Mouse (Mus musculus) neural tube, embryonic 11.5 days (tissue): ENCODE measurements around the gene Stum. TPM values are rescaled to one million over a fixed set of nuclear protein-coding genes. Genes with fewer than 3 reads are reported as not detected.

ENCODE experiments used
- ATAC-seq: fragments of 200-750 bp; cut with Nextera tagmentation; 2 replicates; pipeline ENCODE4 v1.8.0; 2017; ENCODE audit warnings: moderate number of reproducible peaks, mild to moderate bottlenecking, moderate TSS enrichment, moderate library complexity; ENCODE audit not compliant: insufficient read depth, low FRiP score, low TSS enrichment
- DNase-seq: peaks from one replicate; pipeline ENCODE4 v3.0.0-alpha.2; 2015; ENCODE audit warnings: low spot score
- H3K27ac ChIP-seq: fragments of 300-500 bp; sonication (generic); 2 replicates; pipeline ENCODE4 v1.5.1; 2014; ENCODE audit warnings: low read depth, mild to moderate bottlenecking, low read length
- H3K27me3 ChIP-seq: fragments of 300-500 bp; sonication (generic); 2 replicates; pipeline ENCODE4 v1.6.1; 2014; ENCODE audit warnings: mild to moderate bottlenecking, low read length, mixed read lengths; ENCODE audit not compliant: control insufficient read depth, insufficient read depth
- H3K36me3 ChIP-seq: fragments of 300-500 bp; sonication (generic); 2 replicates; pipeline ENCODE4 v1.6.1; 2014; ENCODE audit warnings: mild to moderate bottlenecking, low read length, moderate library complexity, mixed read lengths; ENCODE audit not compliant: control insufficient read depth, insufficient read depth
- H3K4me1 ChIP-seq: fragments of 300-500 bp; sonication (generic); 2 replicates; pipeline ENCODE4 v1.6.1; 2014; ENCODE audit warnings: low read length, mixed read lengths; ENCODE audit not compliant: control insufficient read depth, insufficient read depth
- H3K4me2 ChIP-seq: fragments of 300-500 bp; sonication (generic); 2 replicates; pipeline ENCODE4 v1.6.1; 2014; ENCODE audit warnings: low read depth, mild to moderate bottlenecking, moderate library complexity
- H3K4me3 ChIP-seq: fragments of 300-500 bp; sonication (generic); 2 replicates; pipeline ENCODE4 v1.5.1; 2014; ENCODE audit warnings: low read depth, low read length
- H3K9ac ChIP-seq: fragments of 300-500 bp; sonication (generic); 2 replicates; pipeline ENCODE4 v1.6.1; 2014; ENCODE audit warnings: mild to moderate bottlenecking, low read length
- H3K9me3 ChIP-seq: fragments of 300-500 bp; sonication (generic); 2 replicates; pipeline ENCODE4 v1.6.1; 2016; ENCODE audit warnings: low read length; ENCODE audit not compliant: control insufficient read depth
- WGBS: fragments of 180-500 bp; shearing (Covaris S2); extraction: QIAGEN DNeasy Blood & Tissue Kit; methylation state at CpG from one replicate; pipeline ENCODE4 v1.1.7; 2014; 5-methylcytosine and 5-hydroxymethylcytosine counted together
- polyA plus RNA-seq: library from polyadenylated mRNA; unstranded; fragments of >200 nt; fragmentation: Nextera tagmentation; extraction: Ambion mirVana; gene quantifications from 2 replicates; pipeline ENCODE4 v1.2.1, GENCODE M21; 2014

Gene Stum
- polyA plus RNA-seq, 1 experiment from 2014 or later = 2.5 TPM

- H3K9ac ChIP-seq = 0 out of 2 replicates have a peak overlapping the region, but pooled peaks have one; percentile 10
- no peak overlapping the region for H3K27ac ChIP-seq
- H3K4me3 ChIP-seq = no peak overlapping the region
- H3K4me1 ChIP-seq = peaks cover 4% of the 10 kb centered on the region; the same call in 1 of the 2 replicates
- ATAC-seq (no peak), DNase-seq (no peak)
- 79% methylated on average over 32 of the region's 32 CpGs for WGBS
- no peak overlapping the region for H3K4me2 ChIP-seq
- H3K27me3 ChIP-seq = no peaks in the 10 kb centered on the region
- no peaks in the 10 kb centered on the region for H3K36me3 ChIP-seq
- no peaks in the 10 kb centered on the region for H3K9me3 ChIP-seq
These were observed 79.4 kb downstream of the Stum start for GRCm38 (mm10) chr1:180403694-180404606.

DNA sequence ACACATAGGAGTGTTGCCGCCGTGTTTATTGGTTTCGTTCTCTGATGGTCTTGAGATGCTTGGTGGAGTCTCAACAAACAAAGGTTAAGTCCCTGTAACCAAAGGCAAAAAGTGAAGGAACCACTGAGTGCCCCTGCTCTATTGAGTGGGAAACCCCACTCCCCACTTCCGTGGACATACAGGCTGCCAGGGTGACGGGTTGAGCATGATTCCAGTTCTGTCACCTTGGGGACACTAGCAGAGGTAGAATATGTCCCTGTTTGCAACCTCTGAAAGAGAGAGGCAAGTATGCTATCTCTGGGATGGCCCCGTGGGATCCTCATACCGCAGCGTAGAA is 80.0 kb downstream of the Stum start:
- ATAC-seq = no peak
- Histone ChIP-seq H3K9me3 (no peaks in the 10 kb centered on the region), H3K4me3 (no peak overlapping the region), H3K36me3 (no peaks in the 10 kb centered on the region), H3K4me2 (no peak overlapping the region), H3K27ac (no peak overlapping the region), H3K27me3 (no peaks in the 10 kb centered on the region), H3K4me1 (peaks cover 4% of the 10 kb centered on the region; the same call in 1 of the 2 replicates), H3K9ac (no peak overlapping the region)
- 92% methylated on average over 8 of the region's 8 CpGs for WGBS
- DNase-seq = no peak

DNA sequence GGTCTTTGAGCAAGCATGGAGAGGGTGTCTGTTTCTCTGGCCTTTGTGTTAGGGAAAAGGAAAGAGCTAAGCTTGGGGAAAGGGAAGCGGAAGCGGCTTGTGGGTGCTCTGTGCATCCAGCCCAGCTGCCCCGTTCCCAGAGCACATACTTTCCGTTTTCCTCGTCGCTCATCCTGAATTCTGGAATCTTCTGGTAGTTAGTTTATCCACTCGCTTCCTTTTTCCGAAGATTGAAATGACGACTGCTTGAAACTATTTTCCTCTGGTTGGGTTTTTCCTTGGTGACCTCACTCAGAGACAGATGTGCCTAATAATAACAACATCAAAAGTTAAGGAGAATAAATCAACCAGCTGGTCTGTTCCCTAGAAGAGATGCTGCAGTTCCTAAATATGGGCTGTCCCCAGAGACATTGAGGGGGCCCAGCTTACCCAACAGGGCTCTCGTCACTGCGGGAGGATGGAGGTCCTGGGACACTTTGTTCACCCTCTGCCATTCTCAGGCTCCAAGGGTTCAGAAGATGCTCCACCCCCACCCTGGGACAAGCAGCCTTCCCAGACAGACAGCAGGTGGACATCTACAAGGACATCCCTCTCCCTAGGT is 80.7 kb downstream of the Stum start:
- no peak overlapping the region for H3K4me2 ChIP-seq
- ATAC-seq = no peak
- H3K4me1 ChIP-seq = peaks cover 4% of the 10 kb centered on the region; the same call in 1 of the 2 replicates
- H3K27me3 ChIP-seq = no peaks in the 10 kb centered on the region
- H3K4me3 ChIP-seq = no peak overlapping the region
- H3K36me3 ChIP-seq = no peaks in the 10 kb centered on the region
- no peaks in the 10 kb centered on the region for H3K9me3 ChIP-seq
- no peak overlapping the region for H3K27ac ChIP-seq
- no peak for DNase-seq
- 90% methylated on average over 11 of the region's 11 CpGs for WGBS
- no peak overlapping the region for H3K9ac ChIP-seq

GRCm38 (mm10) chr1:180401725-180402124 is 81.6 kb downstream of the Stum start:
- Histone ChIP-seq H3K27ac (no peak overlapping the region), H3K4me1 (no peaks in the 10 kb centered on the region; the same call in 1 of the 2 replicates), H3K4me3 (no peak overlapping the region), H3K9me3 (no peaks in the 10 kb centered on the region), H3K4me2 (no peak overlapping the region), H3K27me3 (no peaks in the 10 kb centered on the region), H3K36me3 (no peaks in the 10 kb centered on the region), H3K9ac (no peak overlapping the region)
- ATAC-seq = no peak
- WGBS = 92% methylated on average over 6 of the region's 6 CpGs
- no peak for DNase-seq

- H3K27ac ChIP-seq = no peak overlapping the region
- H3K36me3 ChIP-seq = no peaks in the 10 kb centered on the region
- no peaks in the 10 kb centered on the region for H3K27me3 ChIP-seq
- no peaks in the 10 kb centered on the region for H3K4me1 ChIP-seq
- no peak overlapping the region for H3K4me2 ChIP-seq
- H3K9me3 ChIP-seq = no peaks in the 10 kb centered on the region
- 79% methylated on average over 4 of the region's 4 CpGs for WGBS
- DNase-seq (no peak), ATAC-seq (no peak)
- no peak overlapping the region for H3K4me3 ChIP-seq
- no peak overlapping the region for H3K9ac ChIP-seq
These were observed 82.4 kb downstream of the Stum start for GRCm38 (mm10) chr1:180400691-180401455.

DNA sequence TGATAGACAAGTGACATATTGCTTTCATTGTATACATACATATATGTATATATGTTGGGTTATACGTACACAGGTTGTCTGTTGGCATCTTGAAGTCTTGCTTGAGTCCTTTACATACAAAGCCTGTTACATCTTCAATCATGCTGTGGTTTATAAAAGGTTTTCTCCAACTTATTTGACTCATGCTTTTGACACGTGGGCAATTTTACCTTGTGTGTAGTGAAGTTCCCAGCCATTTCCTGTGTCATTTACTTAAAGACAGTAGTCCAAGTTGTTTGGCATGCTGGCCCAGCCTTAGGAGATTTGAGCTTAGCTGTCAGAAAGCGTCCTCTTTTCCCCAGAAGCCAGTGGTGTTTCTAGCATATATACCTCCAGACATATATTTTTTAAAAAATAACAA is 84.9 kb downstream of the Stum start:
- H3K4me1 ChIP-seq = no peaks in the 10 kb centered on the region
- no peak overlapping the region for H3K27ac ChIP-seq
- no peak overlapping the region for H3K9ac ChIP-seq
- H3K4me2 ChIP-seq = no peak overlapping the region
- H3K36me3 ChIP-seq = no peaks in the 10 kb centered on the region
- no peak overlapping the region for H3K4me3 ChIP-seq
- ATAC-seq (no peak), DNase-seq (no peak)
- H3K27me3 ChIP-seq = no peaks in the 10 kb centered on the region
- 76% methylated on average over 3 of the region's 3 CpGs for WGBS
- no peaks in the 10 kb centered on the region for H3K9me3 ChIP-seq

- DNase-seq (no peak), ATAC-seq (no peak)
These were observed 85.6 kb downstream of the Stum start for GRCm38 (mm10) chr1:180397734-180398133.

GRCm38 (mm10) chr1:180393873-180394272 is 89.4 kb downstream of the Stum start:
- no peak overlapping the region for H3K4me2 ChIP-seq
- WGBS = 90% methylated on average over 12 of the region's 12 CpGs
- H3K27me3 ChIP-seq = no peaks in the 10 kb centered on the region
- H3K27ac ChIP-seq = no peak overlapping the region
- no peak overlapping the region for H3K9ac ChIP-seq
- H3K4me1 ChIP-seq = no peaks in the 10 kb centered on the region
- DNase-seq = no peak
- ATAC-seq = no peak
- H3K36me3 ChIP-seq = no peaks in the 10 kb centered on the region
- H3K9me3 ChIP-seq = no peaks in the 10 kb centered on the region
- H3K4me3 ChIP-seq = no peak overlapping the region

More at GRCm38 (mm10) chr1:180397734-180398133, 85.6 kb downstream of the Stum start:
- Histone ChIP-seq H3K27ac (no peak overlapping the region), H3K4me3 (no peak overlapping the region), H3K4me2 (no peak overlapping the region), H3K9ac (no peak overlapping the region), H3K36me3 (no peaks in the 10 kb centered on the region), H3K9me3 (no peaks in the 10 kb centered on the region), H3K4me1 (no peaks in the 10 kb centered on the region), H3K27me3 (no peaks in the 10 kb centered on the region)
- WGBS = 55% methylated on average over 5 of the region's 5 CpGs
